Mouse (Mus musculus): ENCODE data around the gene Mgmt.

- TF ChIP-seq CTCF (IDR thresholded peaks at IDR 0.05; ENCODE audit: extremely low read depth, insufficient read length, insufficient replicate concordance, low read depth, low read length) (no peak), POLR2A (IDR thresholded peaks at IDR 0.05; ENCODE audit: low read depth, low read length) (no peak)
Observed at GRCm38 (mm10) chr7:137037872-137038271, 143.5 kb downstream of the Mgmt start.
